Mouse (Mus musculus) cortical plate, adult 2 months (tissue): Measurements from ENCODE around the gene Tor4a.

Source experiments
- CTCF ChIP-seq: fragments of 200-500 bp; IDR thresholded peaks from 2 replicates; pipeline ENCODE4 v1.5.1; 2011; ENCODE audit warnings: mild to moderate bottlenecking, control low read depth, low read length; ENCODE audit not compliant: insufficient read depth; ENCODE audit errors: extremely low read depth
- POLR2A ChIP-seq: fragments of 200-500 bp; IDR thresholded peaks from 2 replicates; pipeline ENCODE4 v1.6.1; 2011; ENCODE audit warnings: mild to moderate bottlenecking, low read length, control low read depth; ENCODE audit not compliant: insufficient read depth; ENCODE audit errors: extremely low read depth

- TF ChIP-seq CTCF = no peak
- TF ChIP-seq POLR2A = no peak
Observed at GRCm38 (mm10) chr2:25226864-25227263, 30.2 kb upstream of the Tor4a start.
